Mouse (Mus musculus): ENCODE results near the gene Robo3.

- TF ChIP-seq CTCF (IDR thresholded peaks at IDR 0.05; ENCODE audit: extremely low read depth, insufficient read depth, low read length) (no peak), POLR2A (IDR thresholded peaks at IDR 0.05; ENCODE audit: extremely low read depth, insufficient read depth, low read length) (no peak)
Observed at GRCm38 (mm10) chr9:37474923-37475322, 41.9 kb upstream of the Robo3 start.

Measured in cortical plate, adult 2 months (tissue).